Mouse (Mus musculus) myocyte (in vitro differentiated cells): ENCODE measurements around the gene Ifit3b. TPM values are rescaled to one million over a fixed set of nuclear protein-coding genes. Genes with fewer than 3 reads are reported as not detected.

Experiments used
- H3K27me3 ChIP-seq: one replicate; pipeline ENCODE4 v1.6.1; 2011; ENCODE audit not compliant: control insufficient read depth, insufficient read depth, insufficient read length
- H3K36me3 ChIP-seq: one replicate; pipeline ENCODE4 v1.6.1; 2011; ENCODE audit not compliant: control insufficient read depth, insufficient read depth
- H3K4me2 ChIP-seq: one replicate; pipeline ENCODE4 v1.6.1; 2011; ENCODE audit warnings: low read depth, control low read depth
- H3K4me3 ChIP-seq: one replicate; pipeline ENCODE4 v1.5.1; 2011; ENCODE audit warnings: mild to moderate bottlenecking, control low read depth, moderate library complexity
- H3K79me2 ChIP-seq: one replicate; pipeline ENCODE4 v1.6.1; 2011; ENCODE audit not compliant: control insufficient read depth, insufficient read depth
- H3ac ChIP-seq: one replicate; pipeline ENCODE4 v1.6.1; 2011; ENCODE audit not compliant: control insufficient read depth, insufficient read length
- CEBPB ChIP-seq: IDR thresholded peaks from 2 replicates; pipeline ENCODE4 v1.6.1; 2011; ENCODE audit warnings: mild to moderate bottlenecking, moderate library complexity; ENCODE audit not compliant: poor library complexity, insufficient read depth, severe bottlenecking
- E2F4 ChIP-seq: IDR thresholded peaks from one replicate; pipeline ENCODE4 v1.6.1; 2011; ENCODE audit warnings: mild to moderate bottlenecking, control low read depth, moderate library complexity; ENCODE audit not compliant: insufficient read depth
- MAX ChIP-seq: IDR thresholded peaks from one replicate; pipeline ENCODE4 v1.6.1; 2011; ENCODE audit warnings: low read depth, mild to moderate bottlenecking, control low read depth
- MYOD1 ChIP-seq, 3 experiments: IDR thresholded peaks; one replicate each; pipeline ENCODE4 v1.6.1; 2011; ENCODE audit warnings: control low read depth in 2 of 3, low read depth in 2 of 3, mild to moderate bottlenecking in 2 of 3, moderate library complexity in 1 of 3; ENCODE audit not compliant: insufficient read length in 2 of 3, control insufficient read depth in 1 of 3
- MYOG ChIP-seq, 3 experiments: IDR thresholded peaks; one replicate each; pipeline ENCODE4 v1.6.1; 2011; ENCODE audit warnings: control low read depth in 2 of 3, low read depth in 2 of 3, mild to moderate bottlenecking in 2 of 3; ENCODE audit not compliant: insufficient read length in 2 of 3, control insufficient read depth in 1 of 3, insufficient read depth in 1 of 3
- POLR2A ChIP-seq: IDR thresholded peaks from one replicate; pipeline ENCODE4 v1.6.1; 2011; ENCODE audit warnings: low read depth, mild to moderate bottlenecking, control low read depth, moderate library complexity; ENCODE audit not compliant: insufficient read length
- POLR2AphosphoS2 ChIP-seq: IDR thresholded peaks from one replicate; pipeline ENCODE4 v1.6.1; 2011; ENCODE audit warnings: low read depth, control low read depth; ENCODE audit not compliant: insufficient read length
- REST ChIP-seq: IDR thresholded peaks from one replicate; pipeline ENCODE4 v1.6.1; 2011; ENCODE audit warnings: mild to moderate bottlenecking, control low read depth, moderate library complexity; ENCODE audit not compliant: insufficient read depth, insufficient read length
- SRF ChIP-seq: IDR thresholded peaks from one replicate; pipeline ENCODE4 v1.6.1; 2011; ENCODE audit warnings: low read depth; ENCODE audit not compliant: control insufficient read depth, insufficient read length
- TCF12 ChIP-seq: IDR thresholded peaks from one replicate; pipeline ENCODE4 v1.6.1; 2011; ENCODE audit warnings: mild to moderate bottlenecking, control low read depth; ENCODE audit not compliant: poor library complexity, insufficient read depth, severe bottlenecking
- TCF3 ChIP-seq: IDR thresholded peaks from one replicate; pipeline ENCODE4 v1.6.1; 2011; ENCODE audit warnings: low read depth, control low read depth; ENCODE audit not compliant: insufficient read length
- USF1 ChIP-seq: IDR thresholded peaks from one replicate; pipeline ENCODE4 v1.6.1; 2011; ENCODE audit warnings: low read depth, mild to moderate bottlenecking, control low read depth, moderate library complexity
- polyA plus RNA-seq: library from polyadenylated mRNA; unstranded; fragments of >200 nt; fragmentation: generic; extraction: Trizol; gene quantifications from one replicate; pipeline ENCODE4 v1.2.1, GENCODE M21; 2012; ENCODE audit warnings: missing spikeins

The Ifit3b gene
- polyA plus RNA-seq, 1 experiment = 0.02 TPM

DNA sequence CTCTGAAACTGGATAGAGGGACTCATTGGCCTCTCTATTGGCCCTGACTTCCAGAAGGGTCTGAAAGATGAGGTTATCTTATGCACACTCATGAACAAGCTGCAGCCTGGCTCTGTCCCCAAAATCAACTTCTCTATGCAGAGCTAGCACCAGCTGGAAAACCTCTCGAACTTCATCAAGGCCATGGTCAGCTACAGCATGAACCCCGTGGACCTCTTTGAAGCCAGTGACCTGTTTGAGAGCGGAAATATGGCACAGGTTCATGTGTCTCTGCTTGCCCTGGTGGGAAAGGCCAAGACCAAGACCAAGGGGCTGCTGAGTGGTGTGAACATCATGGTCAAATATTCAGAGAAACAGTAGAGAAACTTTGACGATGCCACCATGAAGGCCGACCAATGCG lies 16.0 kb downstream of the Ifit3b start:
- H3ac ChIP-seq = no peak overlapping the region
- no peak for TF ChIP-seq REST
- no peaks in the 10 kb centered on the region for H3K79me2 ChIP-seq
- no peak overlapping the region for H3K4me2 ChIP-seq
- H3K4me3 ChIP-seq = no peak overlapping the region
- peaks cover 34% of the 10 kb centered on the region for H3K27me3 ChIP-seq
- no peaks in the 10 kb centered on the region for H3K36me3 ChIP-seq

DNA sequence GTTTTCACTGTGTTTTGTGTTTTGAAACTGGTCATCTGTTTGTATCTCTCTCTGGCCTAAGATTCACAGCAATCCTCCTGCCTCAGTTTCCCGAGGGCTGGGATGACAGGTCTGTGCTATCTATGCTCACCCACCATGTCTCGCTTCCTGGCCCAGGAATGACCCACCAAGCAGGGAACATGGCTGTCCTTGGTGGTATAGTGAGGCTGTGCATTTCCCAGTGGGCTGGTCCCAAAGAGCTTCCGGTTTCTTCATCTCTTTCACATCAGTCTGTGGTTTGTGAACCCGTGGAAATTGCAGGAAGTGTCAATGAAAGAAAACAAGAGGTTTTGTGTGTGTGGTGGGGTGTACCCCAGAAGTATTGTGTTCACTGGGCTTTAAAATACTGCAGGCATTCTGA lies 16.9 kb downstream of the Ifit3b start:
- Histone ChIP-seq H3K79me2 (no peaks in the 10 kb centered on the region), H3K27me3 (peaks cover 34% of the 10 kb centered on the region), H3K4me3 (no peak overlapping the region), H3K4me2 (no peak overlapping the region), H3ac (no peak overlapping the region), H3K36me3 (no peaks in the 10 kb centered on the region)
- TF ChIP-seq MAX (no peak), MYOG (IDR thresholded peaks at IDR 0.05; ENCODE audit: control insufficient read depth in 1 of 3, insufficient read depth in 1 of 3, insufficient read length in 2 of 3, low read depth in 2 of 3) (no peak), TCF3 (no peak), MYOD1 (IDR thresholded peaks at IDR 0.05; ENCODE audit: control insufficient read depth in 1 of 3, insufficient read length in 2 of 3, low read depth in 2 of 3) (no peak), TCF12 (no peak), POLR2A (no peak), POLR2AphosphoS2 (no peak), USF1 (no peak), SRF (no peak)

DNA sequence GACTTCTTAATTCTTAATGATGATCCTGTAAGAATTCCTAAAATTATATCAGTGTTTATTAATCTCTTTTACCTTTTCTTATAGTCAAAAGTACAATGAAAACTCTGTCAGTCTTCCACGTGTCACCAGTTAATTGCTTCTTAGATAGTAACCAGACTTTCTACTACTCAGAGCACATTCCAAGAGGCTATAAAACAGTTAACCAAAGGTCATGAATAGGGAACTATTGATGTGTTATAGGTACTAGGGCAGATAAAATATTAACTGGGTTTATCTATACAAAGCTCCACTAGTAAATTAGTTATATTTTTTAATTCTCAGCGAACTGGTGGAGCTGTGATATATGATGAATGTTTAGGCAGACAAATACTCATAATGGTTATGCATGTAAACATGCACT lies 19.7 kb downstream of the Ifit3b start:
- no peaks in the 10 kb centered on the region for H3K79me2 ChIP-seq
- no peak overlapping the region for H3ac ChIP-seq
- H3K36me3 ChIP-seq = no peaks in the 10 kb centered on the region
- peaks cover 27% of the 10 kb centered on the region for H3K27me3 ChIP-seq
- no peak for TF ChIP-seq TCF3
- no peak for TF ChIP-seq TCF12
- TF ChIP-seq POLR2A = no peak
- TF ChIP-seq POLR2AphosphoS2 = no peak
- TF ChIP-seq MYOD1 (IDR thresholded peaks at IDR 0.05; ENCODE audit: control insufficient read depth in 1 of 3, insufficient read length in 2 of 3, low read depth in 2 of 3) = no peak
- no peak for TF ChIP-seq USF1
- no peak for TF ChIP-seq E2F4
- no peak for TF ChIP-seq MAX
- TF ChIP-seq SRF = no peak
- no peak for TF ChIP-seq MYOG (IDR thresholded peaks at IDR 0.05; ENCODE audit: control insufficient read depth in 1 of 3, insufficient read depth in 1 of 3, insufficient read length in 2 of 3, low read depth in 2 of 3)
- no peak for TF ChIP-seq CEBPB
- TF ChIP-seq REST = no peak
- H3K4me2 ChIP-seq = no peak overlapping the region
- H3K4me3 ChIP-seq = no peak overlapping the region

- TF ChIP-seq TCF3 (no peak), CEBPB (no peak), REST (no peak), E2F4 (no peak), MYOD1 (IDR thresholded peaks at IDR 0.05; ENCODE audit: control insufficient read depth in 1 of 3, insufficient read length in 2 of 3, low read depth in 2 of 3) (no peak), MAX (no peak), POLR2AphosphoS2 (no peak), SRF (no peak), POLR2A (no peak), TCF12 (no peak), MYOG (IDR thresholded peaks at IDR 0.05; ENCODE audit: control insufficient read depth in 1 of 3, insufficient read depth in 1 of 3, insufficient read length in 2 of 3, low read depth in 2 of 3) (no peak), USF1 (no peak)
- Histone ChIP-seq H3K4me2 (no peak overlapping the region), H3K79me2 (no peaks in the 10 kb centered on the region)
Observed at GRCm38 (mm10) chr19:34631487-34631886, 23.7 kb downstream of the Ifit3b start.

GRCm38 (mm10) chr19:34633484-34633883 lies 25.7 kb downstream of the Ifit3b start:
- H3K27me3 ChIP-seq = peaks cover 13% of the 10 kb centered on the region
- no peak overlapping the region for H3K4me3 ChIP-seq
- H3K4me2 ChIP-seq = no peak overlapping the region
- H3K79me2 ChIP-seq = no peaks in the 10 kb centered on the region
- H3ac ChIP-seq = no peak overlapping the region
- no peaks in the 10 kb centered on the region for H3K36me3 ChIP-seq
- TF ChIP-seq MAX = no peak
- no peak for TF ChIP-seq POLR2A
- no peak for TF ChIP-seq POLR2AphosphoS2
- no peak for TF ChIP-seq MYOG (IDR thresholded peaks at IDR 0.05; ENCODE audit: control insufficient read depth in 1 of 3, insufficient read depth in 1 of 3, insufficient read length in 2 of 3, low read depth in 2 of 3)
- no peak for TF ChIP-seq CEBPB

More at GRCm38 (mm10) chr19:34631487-34631886, 23.7 kb downstream of the Ifit3b start:
- peaks cover 13% of the 10 kb centered on the region for H3K27me3 ChIP-seq
- no peak overlapping the region for H3ac ChIP-seq
- no peak overlapping the region for H3K4me3 ChIP-seq
- no peaks in the 10 kb centered on the region for H3K36me3 ChIP-seq
